Mouse (Mus musculus) small intestine, adult 2 months (tissue): ENCODE results near the gene Aldh3b1.

Experiments
- CTCF ChIP-seq: fragments of 200-500 bp; IDR thresholded peaks from 2 replicates; pipeline ENCODE4 v1.5.1; 2012; ENCODE audit warnings: low read depth, mild to moderate bottlenecking, control low read depth, inconsistent platforms, low read length, moderate library complexity, mixed read lengths; ENCODE audit not compliant: insufficient replicate concordance, insufficient read length; ENCODE audit errors: extremely low read depth
- POLR2A ChIP-seq: fragments of 200-500 bp; IDR thresholded peaks from 2 replicates; pipeline ENCODE4 v1.6.1; 2012; ENCODE audit warnings: low read depth, mild to moderate bottlenecking, control low read depth, inconsistent platforms, low read length, moderate library complexity

DNA sequence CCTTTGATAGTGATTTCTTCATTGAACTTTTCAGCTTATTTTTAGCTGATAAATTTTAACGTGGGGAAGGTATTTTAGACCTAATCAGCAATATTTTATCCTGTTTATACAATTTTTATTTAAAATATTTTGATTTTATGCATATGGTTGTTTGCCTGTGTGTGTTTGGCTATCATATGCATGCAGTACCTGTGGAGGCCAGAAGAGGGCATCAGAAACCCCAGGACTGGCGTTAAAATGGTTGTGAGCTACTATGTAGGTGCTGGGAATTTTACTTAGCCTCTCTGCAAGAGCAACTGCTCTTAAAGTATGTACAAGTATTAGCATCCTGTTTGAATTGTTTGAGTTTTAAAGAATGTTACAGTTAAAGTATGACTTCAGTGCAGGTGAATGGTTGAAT lies 64.6 kb downstream of the Aldh3b1 start:
- TF ChIP-seq POLR2A = no peak
- TF ChIP-seq CTCF = no peak
